Mouse (Mus musculus): ENCODE data around the gene Ppp1r9b. TPM values are rescaled to one million over a fixed set of nuclear protein-coding genes. Genes with fewer than 3 reads are reported as not detected.

Gene Ppp1r9b
- total RNA-seq, 2 experiments from 2014 or later, result 16.1 to 24.5 TPM

- DNase-seq (ENCODE audit: low spot score), result no peak
These were observed 52.8 kb downstream of the Ppp1r9b start for GRCm38 (mm10) chr11:95043608-95044007.

- DNase-seq (ENCODE audit: low spot score), result no peak
These were observed 53.5 kb downstream of the Ppp1r9b start for GRCm38 (mm10) chr11:95044185-95044870.

- peak; percentile 64 for DNase-seq (ENCODE audit: low spot score)
These were observed 56.3 kb downstream of the Ppp1r9b start for GRCm38 (mm10) chr11:95046980-95047680.

- DNase-seq (ENCODE audit: low spot score), result no peak
These were observed 62.2 kb downstream of the Ppp1r9b start for GRCm38 (mm10) chr11:95053062-95053461.

Other genes starting within 250 kb of the Ppp1r9b start
- gene Cdc34b, start 249.3 kb upstream of the Ppp1r9b start, total RNA-seq (2021), result 1 to 10 TPM; 1.1 to 1.3 TPM
- gene Tmem92, start 208.3 kb upstream of the Ppp1r9b start, total RNA-seq (2021), result not detected
- 10 to 100 TPM; 64.6 to 65.0 TPM for gene Col1a1, start 54.8 kb upstream of the Ppp1r9b start, total RNA-seq (2021)
- not detected for gene Hils1, start 23.4 kb upstream of the Ppp1r9b start, total RNA-seq (2021)
- 100 to 1,000 TPM; 283 to 304 TPM for gene Sgca, start 14.7 kb upstream of the Ppp1r9b start, total RNA-seq (2021)
- gene Samd14, start 18.8 kb downstream of the Ppp1r9b start, total RNA-seq (2021), result under 1 TPM; 0.34 to 0.52 TPM
- gene Pdk2, start 50.3 kb downstream of the Ppp1r9b start, total RNA-seq (2021), result 100 to 1,000 TPM; 514 to 515 TPM
- gene Itga3, start 85.8 kb downstream of the Ppp1r9b start, total RNA-seq (2021), result 1 to 10 TPM; 4.7 to 5.0 TPM
- gene Dlx3, start 129.1 kb downstream of the Ppp1r9b start, total RNA-seq (2021), result not detected
- gene Dlx4, start 155.2 kb downstream of the Ppp1r9b start, total RNA-seq (2021), result not detected